Mouse (Mus musculus) stomach, postnatal 0 days (tissue): ENCODE measurements around the gene Cldn12. TPM values are rescaled to one million over a fixed set of nuclear protein-coding genes. Genes with fewer than 3 reads are reported as not detected.

ENCODE experiments used
- ATAC-seq: fragments of 200-750 bp; cut with Nextera tagmentation; 2 replicates; pipeline ENCODE4 v1.8.0; 2017; ENCODE audit not compliant: low FRiP score, low TSS enrichment
- DNase-seq: peaks from one replicate; pipeline ENCODE4 v3.0.0-alpha.2; 2016; ENCODE audit warnings: low spot score
- H3K27ac ChIP-seq: fragments of 300-500 bp; sonication (generic); replicated peaks from 2 replicates; pipeline ENCODE4 v1.5.1; 2014; ENCODE audit warnings: mild to moderate bottlenecking, control low read depth
- H3K27me3 ChIP-seq: fragments of 300-500 bp; sonication (generic); 2 replicates; pipeline ENCODE4 v1.6.1; 2014; ENCODE audit warnings: low read length; ENCODE audit not compliant: control insufficient read depth, insufficient read depth
- H3K36me3 ChIP-seq: fragments of 300-500 bp; sonication (generic); 2 replicates; pipeline ENCODE4 v1.6.1; 2014; ENCODE audit warnings: low read length, mixed read lengths; ENCODE audit not compliant: control insufficient read depth, insufficient read depth
- H3K4me1 ChIP-seq: fragments of 300-500 bp; sonication (generic); replicated peaks from 2 replicates; pipeline ENCODE4 v1.6.1; 2014; ENCODE audit warnings: antibody characterized with exemption; ENCODE audit not compliant: control insufficient read depth, insufficient read depth
- H3K4me2 ChIP-seq: fragments of 300-500 bp; sonication (generic); replicated peaks from 2 replicates; pipeline ENCODE4 v1.6.1; 2014; ENCODE audit warnings: low read depth, mild to moderate bottlenecking, control low read depth, moderate library complexity
- H3K4me3 ChIP-seq: fragments of 300-500 bp; sonication (generic); 2 replicates; pipeline ENCODE4 v1.5.1; 2014; ENCODE audit warnings: low read depth, low read length, control low read depth
- H3K9ac ChIP-seq: fragments of 300-500 bp; sonication (generic); 2 replicates; pipeline ENCODE4 v1.6.1; 2014; ENCODE audit warnings: mild to moderate bottlenecking, low read length, control low read depth, mixed read lengths
- H3K9me3 ChIP-seq: fragments of 300-500 bp; sonication (generic); 2 replicates; pipeline ENCODE4 v1.6.1; 2016; ENCODE audit warnings: low read length; ENCODE audit not compliant: control insufficient read depth
- CTCF ChIP-seq: IDR thresholded peaks from 2 replicates; pipeline ENCODE4 v1.5.1; 2016; ENCODE audit warnings: antibody characterized with exemption, low read depth, mild to moderate bottlenecking, moderate library complexity
- EP300 ChIP-seq: optimal IDR thresholded peaks from 2 replicates; pipeline ENCODE3; 2016; ENCODE audit warnings: antibody characterized with exemption
- WGBS: fragments of 180-500 bp; shearing (Covaris S2); extraction: QIAGEN DNeasy Blood & Tissue Kit; methylation state at CpG from one replicate; pipeline ENCODE4 v1.1.7; 2014; 5-methylcytosine and 5-hydroxymethylcytosine counted together
- polyA plus RNA-seq: library from polyadenylated mRNA; unstranded; fragments of >200 nt; fragmentation: Nextera tagmentation; extraction: Ambion mirVana; gene quantifications from 2 replicates; pipeline ENCODE4 v1.2.1, GENCODE M21; 2015

The Cldn12 gene
- polyA plus RNA-seq, 1 experiment from 2014 or later = 12.8 TPM

DNA sequence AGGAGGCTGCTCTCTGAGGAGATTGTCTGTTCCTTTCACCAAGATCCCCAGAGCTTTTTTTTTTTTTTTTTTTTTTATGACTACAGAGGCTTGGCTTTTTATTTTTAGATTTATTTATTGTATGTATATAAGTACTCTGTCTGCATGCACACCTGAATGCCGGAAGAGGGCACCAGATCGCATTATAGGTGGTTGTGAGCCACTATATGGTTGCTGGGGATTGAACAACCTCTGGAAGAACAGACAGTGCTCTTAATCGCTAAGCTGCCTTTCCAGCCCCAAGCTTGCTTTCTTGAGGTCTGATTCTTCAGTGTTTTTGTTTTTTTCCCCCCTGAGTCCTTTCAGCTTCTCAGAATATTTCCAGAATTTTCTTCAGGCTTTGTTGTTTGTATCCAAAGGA is 28.7 kb downstream of the Cldn12 start:
- H3K4me1 ChIP-seq = no peaks in the 10 kb centered on the region
- no peak overlapping the region for H3K4me2 ChIP-seq
- ATAC-seq (no peak), DNase-seq (no peak)
- no peaks in the 10 kb centered on the region for H3K36me3 ChIP-seq
- no peaks in the 10 kb centered on the region for H3K27me3 ChIP-seq
- H3K9me3 ChIP-seq = no peaks in the 10 kb centered on the region
- 65% methylated on average over 3 of the region's 3 CpGs for WGBS
- no peak for TF ChIP-seq EP300
- TF ChIP-seq CTCF = no peak
- H3K4me3 ChIP-seq = no peak overlapping the region
- no peak overlapping the region for H3K27ac ChIP-seq
- no peak overlapping the region for H3K9ac ChIP-seq

DNA sequence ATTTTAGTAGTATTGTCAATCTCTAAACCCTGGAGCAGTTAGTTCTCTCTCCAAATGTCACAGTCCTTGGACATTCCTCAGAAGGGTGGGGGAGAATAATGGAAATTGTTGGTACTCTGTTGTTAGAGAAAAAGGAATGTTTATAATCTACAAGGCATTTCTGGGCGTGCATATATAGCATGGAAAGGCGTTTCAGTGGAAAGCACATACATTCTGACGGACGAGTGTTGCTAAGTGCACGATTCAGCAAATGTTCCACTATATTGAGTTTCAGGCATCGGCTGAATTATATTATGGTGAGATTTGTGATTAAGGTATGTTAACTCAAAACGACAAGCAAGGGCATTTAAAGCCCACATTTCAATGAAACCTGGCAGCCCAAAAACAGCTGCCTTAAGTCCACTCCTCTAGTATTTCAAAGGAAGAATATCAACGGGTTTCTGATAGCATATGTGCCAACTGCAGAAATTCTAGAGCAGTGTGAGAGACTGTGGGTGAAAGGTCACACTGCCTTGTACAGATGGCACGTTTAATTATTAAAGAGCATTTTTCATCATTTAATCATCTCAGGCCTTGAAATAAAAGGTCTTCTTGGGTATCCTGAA is 31.4 kb downstream of the Cldn12 start:
- H3K27me3 ChIP-seq = no peaks in the 10 kb centered on the region
- no peaks in the 10 kb centered on the region for H3K9me3 ChIP-seq
- H3K4me1 ChIP-seq = no peaks in the 10 kb centered on the region
- no peak for ATAC-seq
- whole genome bisulfite sequencing = 42% methylated on average over 9 of the region's 9 CpGs
- no peak overlapping the region for H3K27ac ChIP-seq
- H3K4me3 ChIP-seq = no peak overlapping the region
- no peaks in the 10 kb centered on the region for H3K36me3 ChIP-seq
- DNase-seq = no peak
- TF ChIP-seq CTCF (no peak), EP300 (no peak)
- no peak overlapping the region for H3K9ac ChIP-seq
- no peak overlapping the region for H3K4me2 ChIP-seq

DNA sequence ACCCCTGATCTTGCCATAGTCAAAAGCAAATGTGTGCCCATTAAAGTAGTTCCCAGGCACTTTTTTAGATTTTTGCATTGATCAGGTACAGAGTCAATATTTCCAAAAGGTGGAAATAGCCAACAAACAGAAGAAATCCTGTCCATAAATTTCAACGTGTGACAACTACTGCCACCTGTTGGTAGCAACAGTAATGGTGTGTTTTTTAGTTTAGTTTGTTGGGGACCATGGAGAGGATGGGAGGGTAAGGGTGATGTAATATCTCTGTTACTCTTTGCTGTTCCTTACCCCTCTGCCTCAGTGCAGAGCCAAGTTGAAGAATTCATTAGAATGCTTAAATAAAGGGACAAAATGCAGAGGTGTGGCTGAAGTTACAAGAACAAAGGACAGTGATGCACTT is 33.1 kb downstream of the Cldn12 start:
- no peak overlapping the region for H3K4me2 ChIP-seq
- H3K27ac ChIP-seq = no peak overlapping the region
- H3K9me3 ChIP-seq = no peaks in the 10 kb centered on the region
- H3K27me3 ChIP-seq = no peaks in the 10 kb centered on the region
- TF ChIP-seq EP300 (no peak), CTCF (peak; percentile 85)
- WGBS = 0% methylated on average over 1 of the region's 1 CpGs
- no peaks in the 10 kb centered on the region for H3K4me1 ChIP-seq
- ATAC-seq (no peak), DNase-seq (no peak)
- no peaks in the 10 kb centered on the region for H3K36me3 ChIP-seq
- no peak overlapping the region for H3K4me3 ChIP-seq
- H3K9ac ChIP-seq = no peak overlapping the region

DNA sequence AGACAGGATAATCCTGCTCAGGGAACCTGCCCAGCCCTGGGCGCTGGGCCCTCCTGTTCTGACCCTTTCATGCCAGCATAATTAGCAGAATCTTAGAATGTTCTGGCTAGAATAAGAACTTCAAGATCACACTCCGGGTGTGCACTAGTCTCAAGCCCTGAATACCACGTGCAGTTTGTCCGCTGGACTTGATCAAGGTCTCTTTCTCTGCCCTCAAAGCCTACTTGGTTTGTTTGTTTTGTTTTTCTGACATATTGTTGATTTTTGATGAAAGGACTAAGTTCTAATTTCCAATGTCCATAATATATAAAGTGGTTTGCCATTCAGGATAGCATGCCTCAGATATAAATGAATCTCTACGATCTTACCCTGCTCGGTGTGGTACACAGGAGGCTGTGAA is 35.7 kb downstream of the Cldn12 start, which contains the start of gene 1700015F17Rik:
TSS of gene 1700015F17Rik (minus strand) at position 101 of the 400 bp plus-strand sequence.
- H3K9ac ChIP-seq = no peak within 1 kb of the TSS
- 90% methylated on average over 6 of the region's 6 CpGs for WGBS
- ATAC-seq = no peak
- H3K4me2 ChIP-seq = no peak within 1 kb of the TSS
- H3K4me3 ChIP-seq = no peak within 1 kb of the TSS
- H3K27ac ChIP-seq = no peak within 1 kb of the TSS
- no peak for TF ChIP-seq CTCF
- TF ChIP-seq EP300 = no peak
- no peaks in the 10 kb centered on the region for H3K27me3 ChIP-seq
- no peak for DNase-seq
- no peaks in the 10 kb centered on the region for H3K9me3 ChIP-seq
- no peaks in the 10 kb centered on the region for H3K4me1 ChIP-seq
- H3K36me3 ChIP-seq = no peaks in the 10 kb centered on the region

DNA sequence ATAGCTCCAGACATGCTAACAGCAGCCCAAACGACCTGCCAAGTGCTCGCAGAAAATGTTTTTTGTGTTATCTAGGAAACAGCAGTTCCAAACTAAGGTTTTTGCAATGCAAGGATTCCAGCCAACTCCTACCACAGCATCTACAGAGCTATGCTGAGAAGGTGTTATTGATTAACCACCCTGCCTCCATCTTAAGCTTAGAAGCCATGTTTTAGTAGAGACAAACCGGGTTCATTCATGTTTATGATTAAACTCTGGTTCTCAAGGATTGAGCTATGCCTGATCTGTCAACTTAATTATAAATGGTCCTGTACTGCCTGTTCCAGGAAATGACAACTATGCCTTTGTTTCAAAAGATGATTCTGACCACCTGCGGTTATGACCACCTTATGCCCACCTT is 38.6 kb downstream of the Cldn12 start:
- H3K9ac ChIP-seq = no peak overlapping the region
- 75% methylated on average over 4 of the region's 4 CpGs for WGBS
- H3K36me3 ChIP-seq = no peaks in the 10 kb centered on the region
- no peaks in the 10 kb centered on the region for H3K4me1 ChIP-seq
- no peaks in the 10 kb centered on the region for H3K27me3 ChIP-seq
- H3K27ac ChIP-seq = no peak overlapping the region
- DNase-seq = no peak
- ATAC-seq = no peak
- no peak overlapping the region for H3K4me2 ChIP-seq
- no peak overlapping the region for H3K4me3 ChIP-seq
- TF ChIP-seq EP300 (no peak), CTCF (no peak)
- H3K9me3 ChIP-seq = no peaks in the 10 kb centered on the region

DNA sequence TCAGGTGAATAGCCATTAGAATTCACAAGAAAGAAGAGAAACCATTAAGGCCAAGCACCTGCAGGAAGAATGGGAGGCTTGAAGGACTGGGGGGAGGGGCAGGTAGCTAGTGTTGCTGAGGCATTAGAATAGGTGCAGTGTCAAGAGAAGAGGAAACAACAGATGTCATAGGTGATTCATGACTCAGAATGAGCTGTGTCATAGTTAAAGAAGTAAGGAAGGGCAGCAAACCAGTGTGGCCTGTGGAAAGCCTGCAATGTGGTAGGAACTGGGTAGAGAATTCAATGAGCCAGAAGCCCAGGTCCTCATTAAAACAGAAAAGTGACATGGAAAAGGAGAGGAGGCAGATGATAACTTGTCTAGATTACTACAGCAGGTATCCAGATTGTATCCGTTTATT is 49.5 kb downstream of the Cldn12 start:
- no peaks in the 10 kb centered on the region for H3K4me1 ChIP-seq
- H3K4me3 ChIP-seq = no peak overlapping the region
- no peaks in the 10 kb centered on the region for H3K9me3 ChIP-seq
- no peak overlapping the region for H3K9ac ChIP-seq
- no peak for TF ChIP-seq EP300
- no peak for TF ChIP-seq CTCF
- ATAC-seq = no peak
- no peaks in the 10 kb centered on the region for H3K36me3 ChIP-seq
- no peaks in the 10 kb centered on the region for H3K27me3 ChIP-seq
- WGBS = 64% methylated on average over 1 of the region's 1 CpGs
- DNase-seq = no peak
- H3K27ac ChIP-seq = no peak overlapping the region
- no peak overlapping the region for H3K4me2 ChIP-seq

Other genes starting within 250 kb of the Cldn12 start
- gene Cdk14, start 94.6 kb downstream of the Cldn12 start, polyA plus RNA-seq = 5.9 and 6.1 TPM in 2 replicates
- gene 1700015F17Rik, start 35.8 kb downstream of the Cldn12 start, polyA plus RNA-seq = not detected in 2 replicates
- 12.6 and 13.2 TPM in 2 replicates for gene Gtpbp10, start 44.6 kb upstream of the Cldn12 start, polyA plus RNA-seq
- 0.93 and 0.98 TPM in 2 replicates for gene Gm8773, start 58.8 kb upstream of the Cldn12 start, polyA plus RNA-seq
- 7.2 and 8.1 TPM in 2 replicates for gene Cfap69, start 149.3 kb upstream of the Cldn12 start, polyA plus RNA-seq
- 4.2 and 5.0 TPM in 2 replicates for gene Steap2, start 179.6 kb upstream of the Cldn12 start, polyA plus RNA-seq
- 10.8 and 11.8 TPM in 2 replicates for gene Steap1, start 234.4 kb upstream of the Cldn12 start, polyA plus RNA-seq